Mouse (Mus musculus): Measurements from ENCODE around the gene Phgr1. TPM values are rescaled to one million over a fixed set of nuclear protein-coding genes. Genes with fewer than 3 reads are reported as not detected.
A peak's percentile ranks its signal among the peaks of the same experiment; 100 is the strongest.

The Phgr1 gene
- polyA plus RNA-seq, 1 experiment from 2014 or later: not detected

- no peaks in the 10 kb centered on the region for H3K9me3 ChIP-seq
- WGBS: 85% methylated on average over 7 of the region's 7 CpGs
- H3K36me3 ChIP-seq: peaks cover 3% of the 10 kb centered on the region; the same call in 1 of the 2 replicates
- no peak overlapping the region for H3K9ac ChIP-seq (replicated peaks)
- ATAC-seq (ENCODE audit: low FRiP score, low read depth): no peak
- no peak overlapping the region for H3K4me3 ChIP-seq
- peaks cover 31% of the 10 kb centered on the region; the same call in 1 of the 2 replicates for H3K27me3 ChIP-seq
- no peak overlapping the region for H3K4me2 ChIP-seq (replicated peaks)
- H3K4me1 ChIP-seq: peaks cover 15% of the 10 kb centered on the region
- H3K27ac ChIP-seq (replicated peaks): no peak overlapping the region
Observed at GRCm38 (mm10) chr2:118783663-118784062, 11.1 kb downstream of the Phgr1 start.

- Histone ChIP-seq H3K4me2 (replicated peaks) (no peak overlapping the region), H3K36me3 (peaks cover 6% of the 10 kb centered on the region; the same call in 1 of the 2 replicates), H3K4me3 (no peak overlapping the region), H3K27ac (replicated peaks) (no peak overlapping the region), H3K4me1 (peaks cover 8% of the 10 kb centered on the region), H3K9ac (replicated peaks) (no peak overlapping the region), H3K27me3 (peaks cover 48% of the 10 kb centered on the region), H3K9me3 (no peaks in the 10 kb centered on the region)
- WGBS: 92% methylated on average over 5 of the region's 5 CpGs
- ATAC-seq (ENCODE audit: low FRiP score, low read depth): no peak
Observed at GRCm38 (mm10) chr2:118786525-118786924, 14.0 kb downstream of the Phgr1 start.

GRCm38 (mm10) chr2:118789501-118789900 lies 16.9 kb downstream of the Phgr1 start:
- Histone ChIP-seq H3K4me1 (peaks cover 8% of the 10 kb centered on the region), H3K27ac (replicated peaks) (no peak overlapping the region), H3K9me3 (no peaks in the 10 kb centered on the region), H3K27me3 (peaks cover 65% of the 10 kb centered on the region), H3K4me3 (no peak overlapping the region), H3K9ac (replicated peaks) (no peak overlapping the region), H3K36me3 (peaks cover 11% of the 10 kb centered on the region; the same call in 1 of the 2 replicates), H3K4me2 (replicated peaks) (no peak overlapping the region)
- ATAC-seq (ENCODE audit: low FRiP score, low read depth): no peak
- WGBS: 94% methylated on average over 11 of the region's 11 CpGs

- Histone ChIP-seq H3K27me3 (peaks cover 60% of the 10 kb centered on the region), H3K9ac (replicated peaks) (no peak overlapping the region), H3K27ac (replicated peaks) (no peak overlapping the region), H3K36me3 (peaks cover 11% of the 10 kb centered on the region; the same call in 1 of the 2 replicates), H3K4me3 (no peak overlapping the region), H3K9me3 (no peaks in the 10 kb centered on the region), H3K4me1 (peaks cover 8% of the 10 kb centered on the region), H3K4me2 (replicated peaks) (peak overlapping the region; percentile 34)
- peak; percentile 42; the same call in 1 of the 2 replicates for ATAC-seq (ENCODE audit: low FRiP score, low read depth)
- WGBS: 48% methylated on average over 12 of the region's 12 CpGs
Observed at GRCm38 (mm10) chr2:118790221-118790550, 17.6 kb downstream of the Phgr1 start.

DNA sequence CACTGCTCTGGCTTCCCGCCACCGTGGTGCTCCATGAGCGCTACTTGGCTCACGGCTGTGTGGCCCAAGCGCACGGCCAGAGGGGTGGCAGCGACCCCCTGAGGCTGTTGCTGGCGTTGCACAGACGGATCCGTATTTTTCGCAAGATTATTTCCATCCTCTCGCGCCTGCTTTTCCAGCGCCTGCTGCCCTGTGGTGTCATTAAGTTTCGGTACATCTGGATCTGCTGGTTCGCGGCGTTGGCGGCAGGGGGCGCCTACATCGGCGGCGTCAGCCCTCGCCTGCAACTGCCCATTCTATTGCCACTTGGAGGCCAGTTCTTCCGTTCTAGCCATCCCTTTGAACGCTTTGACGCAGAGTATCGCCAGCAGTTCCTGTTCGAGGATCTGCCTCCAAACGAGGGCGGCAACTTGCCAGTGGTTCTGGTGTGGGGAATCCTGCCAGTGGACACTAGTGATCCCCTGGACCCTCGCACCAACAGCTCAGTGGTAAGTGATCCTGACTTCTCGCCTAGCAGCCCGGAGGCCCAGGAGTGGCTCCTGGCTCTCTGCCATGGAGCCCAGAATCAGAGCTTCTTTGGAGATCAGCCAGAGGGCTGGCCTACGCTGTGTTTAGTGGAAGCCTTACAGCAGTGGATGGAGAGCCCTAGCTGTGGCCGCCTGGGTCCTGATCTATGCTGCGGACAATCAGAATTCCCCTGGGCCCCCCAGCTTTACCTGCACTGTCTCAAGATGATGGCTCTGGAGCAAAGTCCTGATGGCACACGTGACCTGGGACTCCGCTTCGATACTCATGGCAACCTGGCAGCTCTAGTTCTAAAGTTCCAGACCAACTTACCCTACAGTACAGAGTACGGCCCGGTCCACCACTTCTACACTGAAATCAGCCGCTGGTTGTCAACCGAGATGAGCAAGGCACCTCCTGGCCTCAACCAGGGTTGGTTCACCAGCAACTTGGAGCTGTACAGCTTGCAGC lies 18.3 kb downstream of the Phgr1 start:
- ATAC-seq (ENCODE audit: low FRiP score, low read depth): peak; percentile 55; the same call in 1 of the 2 replicates
- H3K4me3 ChIP-seq: no peak overlapping the region

DNA sequence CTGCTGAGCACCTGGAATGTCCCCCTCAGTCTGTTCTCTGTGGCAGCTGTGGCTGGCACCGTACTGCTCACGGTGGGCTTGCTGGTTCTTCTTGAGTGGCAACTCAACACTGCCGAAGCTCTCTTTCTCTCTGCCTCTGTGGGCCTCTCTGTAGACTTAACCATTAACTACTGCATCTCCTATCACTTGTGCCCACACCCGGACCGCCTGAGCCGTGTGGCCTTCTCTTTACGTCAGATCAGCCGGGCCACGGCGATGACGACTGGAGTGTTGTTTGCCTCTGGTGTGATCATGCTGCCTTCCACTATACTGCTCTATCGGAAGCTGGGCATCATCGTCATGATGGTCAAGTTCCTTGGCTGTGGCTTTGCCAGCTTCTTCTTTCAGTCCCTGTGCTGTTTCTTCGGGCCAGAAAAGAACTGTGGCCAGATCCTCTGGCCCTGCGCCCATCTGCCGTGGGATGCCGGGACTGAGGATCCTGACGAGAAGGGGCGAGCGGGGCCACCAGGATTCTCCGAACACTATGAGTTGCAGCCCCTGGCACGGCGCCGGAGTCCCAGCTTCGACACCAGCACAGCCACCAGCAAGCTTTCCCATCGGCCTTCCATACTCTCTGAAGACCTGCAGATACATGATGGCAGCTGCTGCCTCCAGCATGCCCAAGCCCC lies 19.2 kb downstream of the Phgr1 start:
- no peak overlapping the region for H3K9ac ChIP-seq (replicated peaks)
- peaks cover 51% of the 10 kb centered on the region for H3K27me3 ChIP-seq
- H3K9me3 ChIP-seq: no peaks in the 10 kb centered on the region
- no peak for ATAC-seq (ENCODE audit: low FRiP score, low read depth)
- 96% methylated on average over 26 of the region's 26 CpGs for WGBS
- H3K4me1 ChIP-seq: peaks cover 8% of the 10 kb centered on the region
- H3K4me3 ChIP-seq: no peak overlapping the region
- H3K36me3 ChIP-seq: peaks cover 10% of the 10 kb centered on the region; the same call in 1 of the 2 replicates
- H3K27ac ChIP-seq (replicated peaks): no peak overlapping the region
- no peak overlapping the region for H3K4me2 ChIP-seq (replicated peaks)

More for the DNA sequence above, 18.3 kb downstream of the Phgr1 start:
- H3K27me3 ChIP-seq: peaks cover 60% of the 10 kb centered on the region
- H3K9me3 ChIP-seq: no peaks in the 10 kb centered on the region
- peak overlapping the region; percentile 34 for H3K4me2 ChIP-seq (replicated peaks)
- peaks cover 11% of the 10 kb centered on the region; the same call in 1 of the 2 replicates for H3K36me3 ChIP-seq
- H3K9ac ChIP-seq (replicated peaks): no peak overlapping the region
- no peak overlapping the region for H3K27ac ChIP-seq (replicated peaks)
- WGBS: 28% methylated on average over 44 of the region's 44 CpGs
- peaks cover 8% of the 10 kb centered on the region for H3K4me1 ChIP-seq

DNA sequence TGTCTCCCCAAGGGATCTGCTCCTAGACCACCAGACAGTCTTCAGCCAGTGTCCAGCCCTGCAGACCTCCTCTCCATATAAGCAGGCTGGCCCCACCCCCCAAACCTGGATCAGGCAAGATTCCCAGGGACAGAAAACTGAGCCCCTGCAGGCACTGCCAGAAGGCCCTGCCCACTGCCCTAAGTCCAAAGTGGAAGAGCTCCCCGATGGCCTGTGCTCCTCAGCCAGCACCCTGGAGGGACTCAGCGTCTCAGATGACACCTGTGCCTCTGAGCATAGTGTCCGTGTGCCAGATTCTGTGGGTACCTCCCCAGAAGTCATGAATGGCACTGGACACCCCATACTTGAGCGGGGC lies 19.7 kb downstream of the Phgr1 start:
- no peak for ATAC-seq (ENCODE audit: low FRiP score, low read depth)
- Histone ChIP-seq H3K27ac (replicated peaks) (no peak overlapping the region), H3K36me3 (peaks cover 8% of the 10 kb centered on the region; the same call in 1 of the 2 replicates), H3K4me1 (peaks cover 8% of the 10 kb centered on the region), H3K4me2 (replicated peaks) (no peak overlapping the region), H3K9me3 (no peaks in the 10 kb centered on the region), H3K9ac (replicated peaks) (no peak overlapping the region), H3K4me3 (no peak overlapping the region), H3K27me3 (peaks cover 48% of the 10 kb centered on the region)
- WGBS: 79% methylated on average over 4 of the region's 4 CpGs

DNA sequence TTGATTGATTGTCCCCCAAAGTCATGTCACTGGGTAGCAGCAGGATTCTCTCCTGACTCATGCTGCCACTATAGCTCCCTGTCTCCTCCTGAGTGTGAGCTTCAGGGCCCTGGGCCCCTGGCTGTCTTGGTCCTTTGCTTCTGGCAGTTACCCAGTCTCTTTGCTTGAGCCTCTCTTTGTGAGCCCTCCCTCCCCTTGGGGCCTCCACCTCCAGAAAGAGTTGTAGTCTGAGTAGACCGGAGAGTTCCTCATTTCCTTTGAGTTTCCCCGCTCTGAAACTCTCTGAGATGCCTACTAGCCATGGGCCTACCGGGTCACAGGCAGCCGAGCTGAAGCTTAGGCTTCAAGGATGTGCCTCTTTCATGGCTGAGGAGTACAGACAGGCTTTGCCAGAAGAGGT lies 21.1 kb downstream of the Phgr1 start:
- H3K27me3 ChIP-seq: peaks cover 36% of the 10 kb centered on the region
- H3K9ac ChIP-seq (replicated peaks): no peak overlapping the region
- H3K4me2 ChIP-seq (replicated peaks): no peak overlapping the region
- no peak overlapping the region for H3K27ac ChIP-seq (replicated peaks)
- peaks cover 8% of the 10 kb centered on the region; the same call in 1 of the 2 replicates for H3K36me3 ChIP-seq
- WGBS: 82% methylated on average over 4 of the region's 4 CpGs
- H3K4me3 ChIP-seq: no peak overlapping the region
- H3K9me3 ChIP-seq: no peaks in the 10 kb centered on the region
- no peak for ATAC-seq (ENCODE audit: low FRiP score, low read depth)
- H3K4me1 ChIP-seq: peaks cover 8% of the 10 kb centered on the region

DNA sequence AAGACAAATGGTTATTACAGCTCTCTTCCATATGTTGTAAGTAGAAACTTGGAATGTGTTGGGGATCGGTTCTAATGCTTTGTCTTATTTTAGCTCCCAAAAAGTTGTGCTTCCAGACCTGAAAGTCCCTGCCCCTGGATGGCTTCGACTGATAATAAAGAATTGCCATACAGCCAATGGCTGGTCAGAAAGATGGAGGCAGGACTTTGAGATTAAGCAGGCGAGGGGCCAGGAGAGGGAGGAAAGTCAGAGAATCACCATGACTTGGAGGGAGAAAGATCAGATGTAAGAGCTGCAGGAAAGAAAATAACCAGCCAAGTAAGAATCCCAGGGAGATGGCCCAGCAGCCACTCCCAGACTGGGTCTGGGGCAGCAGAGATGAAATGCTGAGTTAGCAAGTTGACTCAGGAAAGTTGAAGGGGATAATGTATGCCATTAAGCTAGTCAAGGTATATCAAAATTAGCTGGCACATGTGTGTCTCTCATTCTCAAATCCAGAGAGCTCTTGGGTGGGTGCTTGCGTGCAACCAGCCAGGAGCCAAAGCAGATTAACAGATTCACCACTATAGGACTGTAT lies 30.1 kb downstream of the Phgr1 start:
- Histone ChIP-seq H3K4me2 (replicated peaks) (no peak overlapping the region), H3K9me3 (no peaks in the 10 kb centered on the region), H3K36me3 (no peaks in the 10 kb centered on the region), H3K27ac (replicated peaks) (no peak overlapping the region), H3K9ac (replicated peaks) (no peak overlapping the region), H3K27me3 (no peaks in the 10 kb centered on the region; the same call in 1 of the 2 replicates), H3K4me1 (no peaks in the 10 kb centered on the region), H3K4me3 (no peak overlapping the region)
- 81% methylated on average over 4 of the region's 4 CpGs for WGBS
- no peak for ATAC-seq (ENCODE audit: low FRiP score, low read depth)

- no peaks in the 10 kb centered on the region for H3K9me3 ChIP-seq
- no peak overlapping the region for H3K9ac ChIP-seq (replicated peaks)
- no peak overlapping the region for H3K27ac ChIP-seq (replicated peaks)
- H3K4me3 ChIP-seq: no peak overlapping the region
- WGBS: 62% methylated on average over 2 of the region's 2 CpGs
- no peaks in the 10 kb centered on the region; the same call in 1 of the 2 replicates for H3K27me3 ChIP-seq
- no peaks in the 10 kb centered on the region for H3K4me1 ChIP-seq
- no peaks in the 10 kb centered on the region for H3K36me3 ChIP-seq
- no peak for ATAC-seq (ENCODE audit: low FRiP score, low read depth)
- no peak overlapping the region for H3K4me2 ChIP-seq (replicated peaks)
Observed at GRCm38 (mm10) chr2:118804474-118804873, 31.9 kb downstream of the Phgr1 start.

DNA sequence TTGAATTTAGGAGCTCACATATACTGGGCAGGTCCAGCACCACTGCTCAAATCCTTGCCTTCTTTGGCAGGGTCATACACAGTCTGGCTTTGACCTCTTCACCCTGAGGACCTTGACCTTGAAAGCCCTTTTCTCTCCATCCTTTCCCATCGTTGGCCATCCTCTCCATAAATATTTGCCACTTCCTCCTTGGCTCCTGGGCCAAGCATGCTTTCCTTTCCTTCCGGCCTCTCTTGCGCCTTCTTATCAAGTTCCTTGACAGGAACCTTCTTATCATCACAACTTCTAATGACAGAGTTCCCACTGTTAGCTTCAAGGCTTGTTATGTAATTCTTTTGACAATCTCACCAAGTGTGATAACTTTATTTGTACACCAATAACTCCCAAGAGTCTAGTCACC lies 32.6 kb downstream of the Phgr1 start:
- no peaks in the 10 kb centered on the region for H3K9me3 ChIP-seq
- H3K4me2 ChIP-seq (replicated peaks): no peak overlapping the region
- H3K4me3 ChIP-seq: no peak overlapping the region
- H3K36me3 ChIP-seq: no peaks in the 10 kb centered on the region
- H3K4me1 ChIP-seq: no peaks in the 10 kb centered on the region
- no peak for ATAC-seq (ENCODE audit: low FRiP score, low read depth)
- H3K27me3 ChIP-seq: no peaks in the 10 kb centered on the region; the same call in 1 of the 2 replicates
- no peak overlapping the region for H3K27ac ChIP-seq (replicated peaks)
- H3K9ac ChIP-seq (replicated peaks): no peak overlapping the region
- WGBS: 80% methylated on average over 3 of the region's 3 CpGs

DNA sequence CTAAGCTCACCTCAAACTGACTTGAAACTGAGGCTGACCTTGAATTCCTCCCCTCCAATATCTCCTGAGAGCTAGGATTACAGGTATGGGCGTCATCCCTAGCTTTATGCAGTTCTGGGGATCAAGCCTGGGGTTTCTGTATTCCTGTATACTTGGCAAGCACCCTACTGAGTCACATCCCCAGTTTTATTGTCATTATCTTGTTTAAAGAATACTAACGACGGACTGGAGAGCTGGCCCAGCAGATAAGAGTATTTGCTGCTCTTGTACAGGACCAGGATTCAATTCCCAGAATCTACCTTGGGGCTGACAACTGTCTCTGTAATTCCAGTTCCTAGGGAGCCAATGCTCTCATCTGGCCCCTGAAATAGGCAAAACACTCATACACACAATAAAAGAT lies 33.2 kb downstream of the Phgr1 start:
- H3K36me3 ChIP-seq: no peaks in the 10 kb centered on the region
- no peaks in the 10 kb centered on the region; the same call in 1 of the 2 replicates for H3K27me3 ChIP-seq
- WGBS: 54% methylated on average over 3 of the region's 3 CpGs
- H3K9ac ChIP-seq (replicated peaks): no peak overlapping the region
- no peaks in the 10 kb centered on the region for H3K4me1 ChIP-seq
- H3K9me3 ChIP-seq: no peaks in the 10 kb centered on the region
- no peak for ATAC-seq (ENCODE audit: low FRiP score, low read depth)
- no peak overlapping the region for H3K4me3 ChIP-seq
- no peak overlapping the region for H3K27ac ChIP-seq (replicated peaks)
- H3K4me2 ChIP-seq (replicated peaks): no peak overlapping the region

Data from midbrain, embryonic 12.5 days (tissue).